Mouse (Mus musculus): ENCODE results near the gene Crybg2. TPM values are rescaled to one million over a fixed set of nuclear protein-coding genes. Genes with fewer than 3 reads are reported as not detected.
A peak's percentile ranks its signal among the peaks of the same experiment; 100 is the strongest.

Crybg2 gene
- total RNA-seq (2021) = 1 to 10 TPM; 1.3 to 1.4 TPM
- long read RNA-seq, experiment 1 = 0 reads
- long read RNA-seq, experiment 2 = 0 reads

DNA sequence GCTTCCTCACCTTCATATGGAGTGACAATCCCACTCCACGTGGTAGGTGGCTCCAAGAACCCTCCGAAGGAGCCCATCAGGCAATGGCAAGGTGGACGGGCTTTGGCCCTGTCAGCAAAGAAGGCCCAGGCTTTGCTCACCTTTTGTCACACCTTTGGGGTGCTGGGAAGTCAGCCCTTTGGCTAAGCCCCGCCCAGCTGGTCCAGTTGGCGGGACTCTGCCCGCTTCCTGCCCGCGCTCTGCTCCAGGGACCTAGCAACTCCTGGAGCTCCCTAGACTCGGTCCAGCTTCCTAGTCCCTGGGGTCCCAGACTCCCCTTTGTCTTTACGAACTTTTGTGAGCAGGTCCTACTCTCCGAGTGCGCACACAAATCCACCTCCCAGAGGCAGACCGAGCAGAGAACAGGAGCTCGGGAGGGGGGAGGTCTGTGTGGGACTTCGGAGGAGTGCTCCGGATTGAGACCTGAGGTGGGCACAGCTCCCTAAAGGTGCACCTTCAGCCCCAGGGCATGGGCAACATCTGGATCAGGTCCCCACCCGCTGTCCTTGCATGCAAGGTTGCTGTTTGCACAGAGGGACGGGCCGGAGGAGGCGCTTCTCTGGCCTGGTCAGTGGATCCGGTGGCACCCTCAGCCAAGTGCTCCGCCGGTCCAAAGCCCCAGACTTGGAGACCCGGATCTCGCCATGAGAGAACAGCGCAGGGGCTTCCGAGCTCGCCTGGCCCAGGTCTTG lies at the start of gene Crybg2:
Crybg2 (plus strand) TSS at position 681 of the 731 bp plus-strand sequence.
- no peak for DNase-seq (ENCODE audit: low spot score in 2 of 2)
- intact Hi-C loops (cut with DNase I) = no loop called here

DNA sequence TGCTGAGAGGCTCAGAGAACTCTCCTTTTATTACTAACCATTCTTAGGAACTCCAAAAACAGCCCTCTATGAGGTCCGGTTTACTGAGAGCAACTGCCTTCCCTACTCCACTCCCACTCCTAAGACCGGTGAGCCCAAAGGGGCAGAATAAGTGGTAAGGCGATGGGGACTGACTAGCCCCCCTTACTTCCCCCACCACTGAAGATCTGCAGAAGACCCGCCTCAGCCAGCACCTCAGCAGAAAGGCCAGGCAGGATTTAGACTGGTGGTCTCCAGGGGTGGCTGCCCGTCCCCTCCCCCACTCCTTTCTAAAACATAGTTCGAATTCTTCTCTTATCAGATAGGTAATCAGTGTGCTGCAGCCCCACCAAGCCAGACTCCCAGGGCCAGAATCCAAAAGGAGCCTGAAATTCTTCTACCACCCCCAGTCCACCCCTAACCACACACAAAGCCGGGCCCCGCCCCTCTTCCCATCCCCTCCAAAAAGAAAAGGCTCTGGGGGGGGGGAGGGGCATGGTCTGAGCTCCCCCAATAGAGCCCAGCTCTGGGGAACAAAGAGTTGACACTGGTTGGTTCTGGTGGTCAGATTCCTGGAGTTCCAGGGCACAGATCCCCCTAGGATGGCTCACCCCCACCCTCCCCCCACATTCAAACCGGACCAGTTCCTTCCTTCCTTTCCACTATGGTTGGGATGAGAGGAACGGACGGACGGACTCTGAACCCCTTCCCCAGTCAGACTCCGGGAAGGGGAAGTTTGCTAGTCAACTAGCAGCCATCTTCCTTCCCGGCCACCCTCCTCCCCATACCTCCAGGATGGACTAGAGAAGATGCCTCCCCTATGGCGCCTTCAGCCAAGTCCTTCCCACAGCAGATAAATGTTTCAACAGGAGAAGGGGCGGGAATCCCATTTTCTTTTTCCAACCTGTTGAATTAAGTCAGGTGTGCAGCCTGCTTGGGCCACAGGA lies 48.9 kb upstream of the Crybg2 start:
- DNase-seq (ENCODE audit: low spot score in 2 of 2) = no peak
- intact Hi-C loops (cut with DNase I) = no loop called here

DNA sequence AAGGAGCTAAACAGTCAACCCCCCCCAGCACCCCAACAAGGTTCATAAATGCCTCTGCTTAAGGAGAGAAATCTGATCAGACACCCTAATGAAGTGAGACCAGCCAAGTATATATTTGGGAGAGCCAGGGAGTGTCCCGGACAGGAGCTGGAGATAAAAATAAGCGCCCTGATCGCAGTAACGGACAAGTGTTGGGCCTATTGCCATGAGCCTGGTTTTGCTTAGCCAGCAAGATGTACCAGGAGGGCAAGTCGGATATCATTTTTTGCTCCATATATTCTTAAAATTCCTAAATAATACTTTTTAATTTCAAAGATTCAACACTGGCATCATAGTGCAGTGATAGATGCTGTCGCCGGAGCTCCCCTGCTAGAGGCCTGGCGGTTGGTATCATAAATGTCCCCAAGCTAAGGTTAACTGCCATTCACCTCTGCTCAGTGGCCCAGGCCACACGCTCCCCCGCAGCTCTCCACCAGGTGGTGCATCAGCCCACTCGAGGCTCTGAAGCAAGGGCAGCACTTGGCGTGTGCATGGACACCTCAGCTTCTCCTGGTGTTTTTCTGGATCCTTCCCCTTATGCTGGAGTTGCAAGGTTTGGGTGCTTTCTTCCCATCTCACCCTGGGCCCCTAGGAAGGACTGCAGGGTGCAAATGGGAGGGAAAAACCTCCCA lies 47.6 kb upstream of the Crybg2 start:
- intact Hi-C loops (cut with DNase I) = no loop called here
- DNase-seq (ENCODE audit: low spot score in 2 of 2) = no peak

DNA sequence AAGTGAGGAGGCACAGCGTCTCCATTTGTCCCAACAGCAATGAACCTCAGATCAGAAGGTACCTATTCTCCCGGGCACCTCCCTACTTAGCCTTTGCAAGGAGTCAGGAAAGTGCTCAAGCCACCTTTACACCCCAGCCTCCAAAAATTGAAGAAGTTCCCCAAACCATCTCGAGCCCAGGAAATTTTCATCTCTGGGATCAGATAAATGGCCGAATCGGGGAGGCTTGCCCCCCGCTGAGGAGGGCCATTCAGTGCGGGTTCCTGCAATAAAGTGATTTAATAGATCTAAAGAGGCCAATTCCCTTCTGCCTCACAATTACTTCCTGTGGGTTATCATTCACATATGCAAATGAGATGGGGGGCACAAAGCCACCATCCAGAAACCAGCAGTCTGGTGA lies 44.4 kb upstream of the Crybg2 start:
- no peak for DNase-seq (ENCODE audit: low spot score in 2 of 2)
- intact Hi-C loops (cut with DNase I) = no loop called here

DNA sequence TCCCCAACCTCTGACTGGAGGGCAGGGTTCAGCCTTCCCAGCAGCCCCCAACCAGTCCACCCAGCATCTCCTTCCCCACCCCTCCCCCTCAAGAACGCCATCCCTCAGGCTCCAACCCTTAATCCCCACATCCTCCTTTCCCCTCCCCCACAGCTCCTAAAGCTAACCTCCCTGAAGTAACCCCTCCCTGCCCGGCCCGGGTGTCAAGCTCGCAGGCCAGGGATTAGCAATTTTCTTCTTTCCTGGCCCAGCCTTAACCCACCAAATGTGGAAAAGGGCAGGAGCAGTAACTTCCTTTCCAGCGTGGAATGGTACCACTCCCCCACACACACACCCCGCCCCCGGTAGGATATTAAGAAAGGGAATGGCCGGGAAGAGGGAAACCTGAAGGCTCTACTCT lies 43.8 kb upstream of the Crybg2 start:
- no peak for DNase-seq (ENCODE audit: low spot score in 2 of 2)
- intact Hi-C loops (cut with DNase I) = no loop called here

DNA sequence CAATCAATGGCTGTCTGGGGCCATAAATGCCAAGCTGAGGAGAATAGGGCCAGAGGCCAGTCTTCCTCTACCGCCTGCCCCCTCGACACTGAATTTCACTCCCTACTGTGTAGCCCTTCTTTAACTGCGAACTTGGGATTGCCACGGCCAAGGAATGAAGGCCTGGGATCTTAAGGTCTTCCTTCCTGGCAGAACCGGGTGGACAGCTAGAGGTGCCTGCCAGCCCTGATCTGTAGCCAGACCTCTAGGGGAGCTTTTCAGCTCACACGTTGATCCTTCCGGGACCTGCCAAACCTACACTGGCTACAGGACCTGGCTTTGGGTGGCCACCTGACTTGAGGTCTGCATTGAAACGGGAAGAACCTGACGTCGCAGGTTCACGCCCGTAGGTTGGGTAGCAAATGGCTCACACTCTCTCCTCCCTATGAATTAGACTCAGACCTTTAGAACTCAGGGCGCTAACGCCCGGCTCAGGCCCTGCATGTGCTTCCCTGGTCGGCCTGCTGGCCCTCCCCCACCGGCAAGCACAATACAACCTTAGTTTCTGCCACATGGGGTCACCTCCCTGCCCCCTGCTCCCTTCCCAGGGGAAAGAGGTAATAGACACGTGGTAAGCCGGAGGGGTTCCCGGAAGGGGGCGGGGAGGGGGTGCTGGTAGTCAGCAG lies 43.3 kb upstream of the Crybg2 start:
- intact Hi-C loops (cut with DNase I) = no loop called here
- DNase-seq (ENCODE audit: low spot score in 2 of 2) = no peak

DNA sequence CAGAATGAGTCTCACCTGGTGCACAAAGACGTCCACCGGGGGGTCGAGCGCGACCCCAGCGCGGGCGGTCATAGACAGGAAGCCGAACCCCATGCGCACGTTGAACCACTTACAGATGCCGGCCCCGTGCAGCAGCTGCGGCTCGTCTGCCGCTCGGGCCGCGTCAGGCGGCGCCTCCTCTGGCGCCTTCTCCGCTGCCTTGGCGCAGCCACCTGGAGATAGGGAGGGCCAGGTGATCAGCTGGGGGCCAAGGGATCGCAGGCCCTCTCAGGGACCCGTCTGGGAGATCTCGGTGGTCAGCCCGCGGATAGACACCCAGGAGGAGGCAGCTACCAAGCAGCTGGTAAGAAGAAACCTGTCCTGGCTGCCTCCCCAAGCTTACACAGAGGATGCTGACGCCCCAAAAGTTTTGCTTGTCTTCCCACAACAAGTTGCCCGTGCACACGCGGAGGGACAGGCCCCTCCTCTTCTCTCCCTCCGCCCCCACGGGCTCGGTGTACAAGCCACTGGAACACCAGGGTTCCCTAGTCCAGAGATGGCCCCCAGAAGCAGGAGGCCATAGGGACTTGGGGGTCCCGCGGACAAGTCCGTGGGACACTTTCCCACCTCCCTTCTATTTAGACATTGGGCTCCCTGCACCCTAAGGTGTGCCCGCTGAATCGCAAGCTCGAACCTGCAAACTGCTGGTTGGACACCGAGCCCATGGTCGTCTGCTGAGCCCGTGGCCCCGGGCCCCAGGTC lies 42.4 kb upstream of the Crybg2 start:
- DNase-seq (ENCODE audit: low spot score in 2 of 2) = no peak
- intact Hi-C loops (cut with DNase I) = no loop called here

DNA sequence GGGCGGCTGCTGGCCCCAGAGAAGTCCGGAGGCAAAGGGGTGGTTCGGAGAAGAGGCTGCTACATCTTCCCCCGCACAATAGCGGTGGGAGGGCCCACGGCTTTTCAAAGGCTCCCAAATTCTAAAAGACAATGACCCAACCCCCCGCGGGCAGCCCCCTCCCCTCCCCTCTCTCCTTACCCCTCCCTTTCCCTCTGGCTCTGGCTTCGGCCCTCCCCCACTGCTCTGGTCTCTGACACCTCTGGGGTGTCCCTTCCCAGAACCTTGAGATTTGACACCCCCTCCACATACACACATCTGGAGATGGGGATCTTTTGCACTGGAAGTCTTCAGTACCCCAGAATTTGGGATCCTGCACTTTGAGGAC lies 41.9 kb upstream of the Crybg2 start, which contains the start of gene Lin28a:
Lin28a (minus strand) TSS at position 63 of the 367 bp plus-strand sequence.
- intact Hi-C loops (cut with DNase I) = no loop called here
- DNase-seq (ENCODE audit: low spot score in 2 of 2) = no peak

DNA sequence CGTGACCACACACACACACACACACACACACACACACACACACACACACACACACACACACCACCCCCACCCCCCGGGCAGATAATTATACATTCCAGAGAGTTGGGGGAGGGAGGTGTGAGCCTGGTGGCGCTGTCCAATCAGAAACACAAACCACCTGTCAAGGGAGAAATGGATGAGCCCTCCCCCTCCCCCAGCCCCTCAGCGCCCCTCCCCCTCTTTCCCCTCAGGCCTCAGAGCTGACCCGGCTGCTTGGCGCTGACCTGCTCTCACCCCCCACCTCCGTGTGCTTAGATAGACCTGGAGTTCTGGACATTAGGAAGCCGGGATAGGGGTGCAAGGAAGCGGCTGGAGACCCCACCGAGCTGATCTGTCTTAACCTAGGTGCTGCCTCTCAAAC lies 41.4 kb upstream of the Crybg2 start:
- DNase-seq (ENCODE audit: low spot score in 2 of 2) = no peak
- intact Hi-C loops (cut with DNase I) = no loop called here

DNA sequence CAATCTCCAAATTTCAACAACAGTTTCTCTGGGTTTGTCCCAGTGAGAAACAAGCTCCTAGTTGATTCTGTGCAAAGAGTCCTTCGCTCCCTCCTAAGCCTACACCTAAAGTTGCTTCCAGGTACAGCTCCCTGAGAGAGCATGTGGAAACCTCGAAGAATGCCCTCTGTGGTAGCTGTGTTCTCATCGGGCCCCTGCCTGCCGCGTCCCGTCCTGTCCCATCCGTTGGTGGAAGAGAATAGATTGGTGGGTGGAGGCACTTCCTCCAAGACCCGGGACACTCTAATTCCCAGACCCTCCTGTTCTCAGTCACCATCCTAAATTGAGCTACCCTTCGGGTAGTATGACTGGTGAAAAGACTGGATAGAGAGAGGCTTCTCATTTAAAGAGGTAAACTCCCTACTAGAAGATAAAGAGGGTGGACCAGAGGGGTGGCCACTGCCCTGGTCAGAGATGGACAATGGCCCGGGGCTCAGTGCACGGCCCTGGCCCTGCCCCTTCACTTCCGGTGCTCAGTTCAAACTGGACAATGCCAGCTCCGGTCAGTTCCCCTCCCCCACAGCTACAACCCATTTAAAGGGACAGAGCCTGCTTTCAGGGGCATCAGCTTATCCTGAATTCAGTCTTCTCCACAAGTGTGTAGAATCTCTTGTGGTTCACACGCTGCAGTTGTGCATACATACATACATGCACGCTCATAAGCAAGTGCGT lies 40.8 kb upstream of the Crybg2 start:
- no peak for DNase-seq (ENCODE audit: low spot score in 2 of 2)
- intact Hi-C loops (cut with DNase I) = no loop called here

DNA sequence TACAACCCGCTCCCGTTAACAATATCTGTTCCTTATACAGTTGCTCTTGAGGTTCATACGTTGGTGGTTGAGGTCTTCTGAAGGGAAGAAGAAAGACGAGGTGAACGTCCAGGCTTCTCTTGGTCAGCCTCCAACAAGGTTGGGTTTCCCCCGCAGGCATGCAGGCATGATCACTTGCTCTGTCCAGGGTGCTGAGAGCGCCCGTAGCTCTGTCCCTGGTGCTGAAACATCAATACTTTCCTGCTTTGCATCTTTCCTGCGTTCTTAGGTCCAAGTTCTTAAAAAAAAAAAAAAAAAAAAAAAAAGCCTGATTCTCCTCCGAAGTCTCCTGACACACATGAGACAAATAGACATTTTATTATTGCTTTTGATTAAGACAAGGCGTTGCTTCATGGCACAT lies 40.0 kb upstream of the Crybg2 start:
- DNase-seq (ENCODE audit: low spot score in 2 of 2) = peak in 1 of 2 experiments; percentile 26
- intact Hi-C loops (cut with DNase I) = no loop called here

DNA sequence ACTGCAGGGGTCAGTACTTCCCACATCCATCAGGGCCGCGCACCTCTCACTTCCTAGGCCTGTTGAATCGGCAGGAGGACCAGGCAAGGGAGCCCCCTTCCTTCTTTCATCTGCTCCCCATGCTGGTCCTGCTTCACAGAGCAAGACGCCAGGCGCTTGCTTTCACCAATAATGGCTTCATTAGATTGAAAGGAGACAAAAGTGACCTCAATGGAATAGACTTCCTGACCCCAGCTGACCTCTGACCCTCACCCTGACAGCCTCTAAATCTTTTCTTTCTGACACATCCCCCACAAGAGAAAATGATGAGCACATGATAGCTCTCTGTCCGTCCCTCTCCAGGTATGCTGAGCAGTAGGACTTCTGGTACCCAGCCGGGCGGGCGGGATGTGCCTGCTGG lies 34.8 kb upstream of the Crybg2 start:
- intact Hi-C loops (cut with DNase I) = no loop called here
- no peak for DNase-seq (ENCODE audit: low spot score in 2 of 2)

DNA sequence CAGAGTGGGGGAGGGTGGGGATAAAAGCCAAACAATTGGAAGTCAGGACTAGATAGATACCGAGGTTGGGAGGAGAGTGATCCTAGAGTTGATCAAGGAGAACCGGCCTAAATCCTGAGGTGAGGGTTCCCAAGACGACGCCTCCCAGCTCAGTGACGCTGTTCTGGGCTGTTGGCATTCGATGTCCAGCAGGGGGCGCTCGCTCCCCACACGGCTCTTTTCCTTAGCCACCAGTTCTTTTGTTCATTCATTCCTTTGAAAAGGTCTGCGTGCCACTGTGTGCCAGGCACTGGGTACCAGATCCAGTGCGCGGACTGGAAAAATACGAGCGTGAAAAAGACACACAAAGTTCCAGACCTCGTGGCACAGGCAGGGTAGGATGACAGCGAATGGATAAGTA lies 24.7 kb upstream of the Crybg2 start:
- intact Hi-C loops (cut with DNase I) = loop anchor here (1.0 to 2.0 kb wide), 2 partner anchors 53 to 88 kb away; no protein-coding TSS in a partner anchor

DNA sequence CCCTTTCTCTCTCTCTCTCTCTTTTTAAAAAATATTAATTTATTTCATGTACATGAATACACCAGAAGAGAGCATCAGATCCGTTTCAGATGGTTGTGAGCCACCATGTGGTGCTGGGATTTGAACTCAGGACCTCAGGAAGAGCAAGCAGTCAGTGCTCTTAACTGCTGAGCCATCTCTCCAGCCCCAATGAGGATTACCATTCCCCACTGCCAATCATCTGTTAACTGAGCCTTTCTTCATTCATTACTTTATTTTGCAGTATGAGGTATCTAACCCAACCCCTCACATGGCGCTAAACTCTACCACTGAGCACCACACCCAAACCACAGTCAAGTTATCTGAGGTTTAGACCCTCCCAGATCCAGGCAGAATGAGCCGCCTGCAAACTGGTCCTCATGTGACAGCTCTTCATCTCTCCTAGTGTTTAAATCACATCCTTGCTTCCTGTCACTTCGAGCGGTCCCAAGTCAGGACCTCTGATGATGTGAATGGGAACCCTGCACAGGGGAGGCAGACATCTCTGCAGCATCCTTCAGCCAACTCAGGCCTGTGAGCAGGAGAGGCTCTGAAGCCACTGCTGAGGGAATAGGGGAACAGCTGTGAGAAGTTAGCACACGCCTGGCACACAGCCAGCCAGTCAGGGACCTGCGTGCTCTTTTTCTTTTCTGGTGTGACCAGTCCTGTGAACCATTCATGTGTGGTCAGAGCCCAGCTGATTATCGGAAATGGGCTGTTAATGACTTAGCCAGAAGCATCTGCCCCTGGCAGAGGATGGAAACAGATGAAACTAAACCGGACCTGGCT lies 19.1 kb upstream of the Crybg2 start:
- intact Hi-C loops (cut with DNase I) = no loop called here
- DNase-seq (ENCODE audit: low spot score in 2 of 2) = peak in 1 of 2 experiments; percentile 14

More for the DNA sequence above, 24.7 kb upstream of the Crybg2 start:
- DNase-seq (ENCODE audit: low spot score in 2 of 2) = peak; percentile 77 to 84

DNA sequence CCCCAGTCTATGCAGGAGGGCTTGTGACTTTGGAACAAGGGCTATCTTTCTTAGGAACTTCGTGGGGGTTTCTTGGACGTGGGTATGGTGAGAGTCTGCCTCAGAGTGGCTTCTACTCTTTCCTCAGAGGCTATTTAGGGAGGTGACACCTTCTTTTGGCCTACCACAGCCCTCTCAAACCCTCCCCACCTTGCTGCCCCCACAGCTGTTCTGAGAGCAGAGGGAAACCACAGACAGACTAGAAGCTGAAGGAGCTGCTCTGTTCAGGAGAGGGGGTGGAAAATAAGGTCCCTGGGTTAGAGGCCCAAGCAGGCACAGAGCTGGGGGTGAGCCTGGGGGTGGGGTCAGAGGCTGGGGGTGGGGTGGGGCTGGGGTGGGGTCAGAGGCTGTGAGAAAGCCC lies 17.6 kb upstream of the Crybg2 start:
- intact Hi-C loops (cut with DNase I) = no loop called here
- no peak for DNase-seq (ENCODE audit: low spot score in 2 of 2)

DNA sequence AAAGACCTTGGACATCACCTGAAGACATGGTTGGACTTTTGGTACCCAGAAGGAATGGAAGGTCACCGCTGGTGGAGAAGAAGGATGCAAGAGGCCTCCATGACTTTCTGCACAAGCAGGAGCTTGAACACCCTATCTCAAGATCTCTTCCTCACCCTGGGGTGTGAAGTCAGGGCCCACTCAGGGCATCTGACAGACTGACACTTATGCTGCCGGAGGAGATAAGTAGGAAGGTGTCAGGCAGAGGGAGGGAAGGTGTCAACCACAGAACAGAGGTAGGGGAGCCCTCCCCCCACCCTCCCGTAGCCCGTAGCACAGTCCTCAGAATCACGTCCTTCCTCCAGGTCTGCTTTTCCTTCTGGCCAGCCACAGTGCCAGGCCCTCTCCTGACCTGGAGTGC lies 13.0 kb upstream of the Crybg2 start:
- no peak for DNase-seq (ENCODE audit: low spot score in 2 of 2)
- intact Hi-C loops (cut with DNase I) = no loop called here

DNA sequence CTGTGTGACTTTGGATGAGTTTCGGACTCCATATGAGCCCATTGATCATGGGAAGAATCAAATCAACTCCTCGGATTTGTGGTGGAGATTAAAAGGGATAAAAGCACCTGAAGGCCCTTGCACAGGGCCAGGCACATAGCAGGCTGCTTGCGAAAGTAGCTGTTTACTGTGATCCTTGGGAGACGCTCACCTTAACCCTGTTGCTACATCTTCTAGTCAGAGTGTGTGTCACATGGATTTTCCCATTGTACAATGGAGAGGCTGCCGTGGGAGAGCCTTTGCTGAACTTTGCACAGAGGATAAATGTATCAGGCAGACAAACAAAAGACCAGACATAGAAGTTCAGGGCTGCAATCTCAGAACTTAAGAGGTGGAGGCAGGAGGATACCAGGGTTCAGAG lies 8.7 kb upstream of the Crybg2 start:
- DNase-seq (ENCODE audit: low spot score in 2 of 2) = no peak
- intact Hi-C loops (cut with DNase I) = no loop called here

Data from left cerebral cortex, postnatal 14 days (tissue).